8 mouse cellular contexts compared by ENCODE assay signal in genomic region chr9:37402501-37402900, GRCm38 (mm10). TPM values are rescaled to one million over a fixed set of nuclear protein-coding genes. Genes with fewer than 3 reads are reported as not detected.
A peak's percentile ranks its signal among the peaks of the same experiment; 100 is the strongest.
DNase-seq lines count a peak whose midpoint lies in the region; ATAC-seq and TF ChIP-seq lines count a peak whose summit lies in the region.

No protein-coding gene starts in this region.

- peak overlapping the region; percentile 64 for H3K9ac ChIP-seq in heart, embryonic 16.5 days (ENCODE audit: low read length)
- peak overlapping the region; percentile 64 for H3K9ac ChIP-seq in lung, embryonic 16.5 days (ENCODE audit: low read length)
- H3K9ac ChIP-seq in hindbrain, embryonic 14.5 days, result no peak overlapping the region
- H3K9ac ChIP-seq in liver, postnatal 0 days (replicated peaks), result peak overlapping the region; percentile 37
- no peak overlapping the region for H3K9ac ChIP-seq in forebrain, embryonic 13.5 days

- peak overlapping the region; percentile 45 for H3K4me3 ChIP-seq in heart, embryonic 16.5 days (ENCODE audit: low read length)
- peak overlapping the region; percentile 47 for H3K4me3 ChIP-seq in lung, embryonic 16.5 days (ENCODE audit: low read length)
- H3K4me3 ChIP-seq in hindbrain, embryonic 14.5 days (replicated peaks; ENCODE audit: low read length), result peak overlapping the region; percentile 2; the same call in 1 of the 2 replicates
- H3K4me3 ChIP-seq in liver, postnatal 0 days (ENCODE audit: low read depth, low read length), result peak overlapping the region; percentile 12; the same call in 1 of the 2 replicates
- H3K4me3 ChIP-seq in forebrain, embryonic 13.5 days, result no peak overlapping the region

- H3K27me3 ChIP-seq in heart, embryonic 16.5 days (ENCODE audit: control insufficient read depth, insufficient read depth, low read length), result no peaks in the 10 kb centered on the region; the same call in 1 of the 2 replicates
- H3K27me3 ChIP-seq in lung, embryonic 16.5 days (ENCODE audit: control insufficient read depth, insufficient read depth, low read depth, low read length), result no peaks in the 10 kb centered on the region
- no peaks in the 10 kb centered on the region for H3K27me3 ChIP-seq in hindbrain, embryonic 14.5 days (ENCODE audit: control insufficient read depth, insufficient read depth, low read length)
- 0 out of 2 replicates have a peak, but pooled peaks cover under 1% of the 10 kb centered on the region for H3K27me3 ChIP-seq in liver, postnatal 0 days (ENCODE audit: insufficient read depth, low read length)
- H3K27me3 ChIP-seq in forebrain, embryonic 13.5 days, result no peaks in the 10 kb centered on the region

- no peaks in the 10 kb centered on the region for H3K36me3 ChIP-seq in heart, embryonic 16.5 days (ENCODE audit: control insufficient read depth, insufficient read depth)
- H3K36me3 ChIP-seq in lung, embryonic 16.5 days (ENCODE audit: control insufficient read depth, insufficient read depth, low read length), result no peaks in the 10 kb centered on the region
- H3K36me3 ChIP-seq in hindbrain, embryonic 14.5 days (replicated peaks; ENCODE audit: control insufficient read depth, insufficient read depth), result no peaks in the 10 kb centered on the region
- no peaks in the 10 kb centered on the region for H3K36me3 ChIP-seq in liver, postnatal 0 days (replicated peaks; ENCODE audit: insufficient read depth, low read length)
- H3K36me3 ChIP-seq in forebrain, embryonic 13.5 days (ENCODE audit: poor library complexity, severe bottlenecking), result no peaks in the 10 kb centered on the region

- H3K4me2 ChIP-seq in heart, embryonic 16.5 days (ENCODE audit: low read depth, low read length), result peak overlapping the region; percentile 39
- H3K4me2 ChIP-seq in lung, embryonic 16.5 days (ENCODE audit: low read depth, low read length), result peak overlapping the region; percentile 45
- no peak overlapping the region; the same call in 1 of the 2 replicates for H3K4me2 ChIP-seq in hindbrain, embryonic 14.5 days (replicated peaks)
- H3K4me2 ChIP-seq in liver, postnatal 0 days (ENCODE audit: low read depth, low read length), result no peak overlapping the region
- no peak overlapping the region for H3K4me2 ChIP-seq in forebrain, embryonic 13.5 days

- H3K4me1 ChIP-seq in heart, embryonic 16.5 days (ENCODE audit: control insufficient read depth, insufficient read depth, low read length), result no peaks in the 10 kb centered on the region
- H3K4me1 ChIP-seq in lung, embryonic 16.5 days (replicated peaks; ENCODE audit: control insufficient read depth, insufficient read depth, low read length), result no peaks in the 10 kb centered on the region
- H3K4me1 ChIP-seq in hindbrain, embryonic 14.5 days (replicated peaks; ENCODE audit: control insufficient read depth, insufficient read depth, low read length), result no peaks in the 10 kb centered on the region
- no peaks in the 10 kb centered on the region for H3K4me1 ChIP-seq in liver, postnatal 0 days (ENCODE audit: insufficient read depth)
- H3K4me1 ChIP-seq in forebrain, embryonic 13.5 days, result no peaks in the 10 kb centered on the region

- TF ChIP-seq CTCF in liver, postnatal 0 days (IDR thresholded peaks at IDR 0.05; ENCODE audit: low read depth), result no peak

- TF ChIP-seq EP300 in liver, postnatal 0 days (IDR thresholded peaks at IDR 0.05; ENCODE audit: low read depth), result no peak

- H3K27ac ChIP-seq in heart, embryonic 16.5 days (ENCODE audit: low read length), result peak overlapping the region; percentile 74
- no peak overlapping the region for H3K27ac ChIP-seq in lung, embryonic 16.5 days (ENCODE audit: low read length)
- peak overlapping the region; percentile 39; the same call in 1 of the 2 replicates for H3K27ac ChIP-seq in hindbrain, embryonic 14.5 days
- peak overlapping the region; percentile 34 for H3K27ac ChIP-seq in liver, postnatal 0 days (ENCODE audit: low read depth)
- no peak overlapping the region for H3K27ac ChIP-seq in forebrain, embryonic 13.5 days

- DNase-seq in heart, adult 18-20 months, result no peak
- DNase-seq in lung, adult 18-20 months, result no peak
- DNase-seq in hindbrain, embryonic 14.5 days (ENCODE audit: low spot score), result no peak
- no peak for DNase-seq in liver, postnatal 0 days
- no peak for DNase-seq in cerebellum, adult 8-10 months

- no peaks in the 10 kb centered on the region for H3K9me3 ChIP-seq in heart, embryonic 16.5 days (replicated peaks; ENCODE audit: control insufficient read depth, low read length)
- H3K9me3 ChIP-seq in lung, embryonic 16.5 days (ENCODE audit: control insufficient read depth, low read length), result no peaks in the 10 kb centered on the region
- no peaks in the 10 kb centered on the region for H3K9me3 ChIP-seq in hindbrain, embryonic 14.5 days (ENCODE audit: control insufficient read depth, low read length)
- no peaks in the 10 kb centered on the region for H3K9me3 ChIP-seq in liver, postnatal 0 days (ENCODE audit: low read length)
- H3K9me3 ChIP-seq in forebrain, embryonic 13.5 days (replicated peaks), result no peaks in the 10 kb centered on the region

- ATAC-seq in heart, embryonic 16.5 days (replicated peaks; ENCODE audit: extremely low read depth, insufficient read depth, low FRiP score), result no peak; the same call in 1 of the 2 replicates
- ATAC-seq in lung, embryonic 16.5 days (ENCODE audit: low read depth), result no peak
- no peak for ATAC-seq in hindbrain, embryonic 14.5 days (ENCODE audit: low FRiP score)
- ATAC-seq in liver, postnatal 0 days, result no peak
- no peak for ATAC-seq in forebrain, embryonic 13.5 days

- whole genome bisulfite sequencing in heart, embryonic 16.5 days, result 84% methylated on average over 7 of the region's 7 CpGs
- 71% methylated on average over 7 of the region's 7 CpGs for WGBS in lung, embryonic 16.5 days
- WGBS in hindbrain, embryonic 14.5 days, result 91% methylated on average over 7 of the region's 7 CpGs
- 72% methylated on average over 7 of the region's 7 CpGs for WGBS in liver, postnatal 0 days (ENCODE audit: insufficient replicate concordance)
- WGBS in forebrain, embryonic 13.5 days, result 93% methylated on average over 7 of the region's 7 CpGs

RNA-seq across cellular contexts. Expression of gene Robo4, which starts 0.8 kb away (rescaled TPM):
- 9.2 and 11.2 TPM in 2 replicates for polyA plus RNA-seq in heart, embryonic 16.5 days (2015; fragmentation: Nextera tagmentation; extraction: Ambion mirVana)
- 10 to 100 TPM; 27.9 to 38.3 TPM for total RNA-seq in heart, adult 18-20 months (2021)
- polyA plus RNA-seq in lung, embryonic 16.5 days (2015; fragmentation: Nextera tagmentation; extraction: Ambion mirVana), result 24.7 and 29.8 TPM in 2 replicates
- polyA plus RNA-seq in hindbrain, embryonic 14.5 days (2014; fragmentation: Nextera tagmentation; extraction: Ambion mirVana), result 4.8 and 5.9 TPM in 2 replicates
- polyA plus RNA-seq in liver, postnatal 0 days (2015; fragmentation: Nextera tagmentation; extraction: Ambion mirVana), result 2.5 and 3.5 TPM in 2 replicates
- 3.1 and 4.2 TPM in 2 replicates for polyA plus RNA-seq in forebrain, embryonic 13.5 days (2015; fragmentation: Nextera tagmentation; extraction: Ambion mirVana)

RNA-seq across cellular contexts. Expression of gene Robo3, which starts 30.5 kb away (rescaled TPM):
- not detected in 2 replicates for polyA plus RNA-seq in heart, embryonic 16.5 days (2015; fragmentation: Nextera tagmentation; extraction: Ambion mirVana)
- total RNA-seq in heart, adult 18-20 months (2021), result not detected
- polyA plus RNA-seq in lung, embryonic 16.5 days (2015; fragmentation: Nextera tagmentation; extraction: Ambion mirVana), result 0.15 and 0.19 TPM in 2 replicates
- 13.3 and 20.5 TPM in 2 replicates for polyA plus RNA-seq in hindbrain, embryonic 14.5 days (2014; fragmentation: Nextera tagmentation; extraction: Ambion mirVana)
- 0.05 and 0.06 TPM in 2 replicates for polyA plus RNA-seq in liver, postnatal 0 days (2015; fragmentation: Nextera tagmentation; extraction: Ambion mirVana)
- polyA plus RNA-seq in forebrain, embryonic 13.5 days (2015; fragmentation: Nextera tagmentation; extraction: Ambion mirVana), result 7.1 and 9.3 TPM in 2 replicates

RNA-seq across cellular contexts. Expression of gene Hepacam, which starts 35.4 kb away (rescaled TPM):
- 0.08 and 0.10 TPM in 2 replicates for polyA plus RNA-seq in heart, embryonic 16.5 days (2015; fragmentation: Nextera tagmentation; extraction: Ambion mirVana)
- total RNA-seq in heart, adult 18-20 months (2021), result under 1 TPM in 1 of 2 experiments, not detected in 1; 0.08 TPM
- polyA plus RNA-seq in lung, embryonic 16.5 days (2015; fragmentation: Nextera tagmentation; extraction: Ambion mirVana), result 0.35 and 0.40 TPM in 2 replicates
- polyA plus RNA-seq in hindbrain, embryonic 14.5 days (2014; fragmentation: Nextera tagmentation; extraction: Ambion mirVana), result 16.8 and 18.5 TPM in 2 replicates
- not detected in 2 replicates for polyA plus RNA-seq in liver, postnatal 0 days (2015; fragmentation: Nextera tagmentation; extraction: Ambion mirVana)
- 0.44 and 0.49 TPM in 2 replicates for polyA plus RNA-seq in forebrain, embryonic 13.5 days (2015; fragmentation: Nextera tagmentation; extraction: Ambion mirVana)

RNA-seq across cellular contexts. Expression of gene Ccdc15, which starts 54.3 kb away (rescaled TPM):
- 3.8 and 4.6 TPM in 2 replicates for polyA plus RNA-seq in heart, embryonic 16.5 days (2015; fragmentation: Nextera tagmentation; extraction: Ambion mirVana)
- total RNA-seq in heart, adult 18-20 months (2021), result 1 to 10 TPM; 1.5 to 2.1 TPM
- polyA plus RNA-seq in lung, embryonic 16.5 days (2015; fragmentation: Nextera tagmentation; extraction: Ambion mirVana), result 7.6 TPM in 2 replicates
- 6.6 and 7.0 TPM in 2 replicates for polyA plus RNA-seq in hindbrain, embryonic 14.5 days (2014; fragmentation: Nextera tagmentation; extraction: Ambion mirVana)
- 2.6 and 2.7 TPM in 2 replicates for polyA plus RNA-seq in liver, postnatal 0 days (2015; fragmentation: Nextera tagmentation; extraction: Ambion mirVana)
- polyA plus RNA-seq in forebrain, embryonic 13.5 days (2015; fragmentation: Nextera tagmentation; extraction: Ambion mirVana), result 9.5 and 12.6 TPM in 2 replicates

Comparison
In these comparisons a context has a peak if more than half of its experiments do, and no peak if none do; other contexts are left out.
1. H3K27ac ChIP-seq: peak in heart, embryonic 16.5 days (single experiment), hindbrain, embryonic 14.5 days (single experiment) and liver, postnatal 0 days (single experiment); none in lung, embryonic 16.5 days (single experiment) and forebrain, embryonic 13.5 days (single experiment).
2. H3K4me2 ChIP-seq: peak in heart, embryonic 16.5 days (single experiment) and lung, embryonic 16.5 days (single experiment); none in hindbrain, embryonic 14.5 days (single experiment), liver, postnatal 0 days (single experiment) and forebrain, embryonic 13.5 days (single experiment).
3. H3K9ac ChIP-seq: peak in heart, embryonic 16.5 days (single experiment), lung, embryonic 16.5 days (single experiment) and liver, postnatal 0 days (single experiment); none in hindbrain, embryonic 14.5 days (single experiment) and forebrain, embryonic 13.5 days (single experiment).
4. RNA of gene Hepacam, which starts 35.4 kb away (polyA plus RNA-seq): 16.8 to 18.5 TPM in hindbrain, embryonic 14.5 days; 0.44 to 0.49 TPM in forebrain, embryonic 13.5 days, 0.35 to 0.40 TPM in lung, embryonic 16.5 days, 0.08 to 0.10 TPM in heart, embryonic 16.5 days and not detected in liver, postnatal 0 days; every median in the first group is over 10 times any median in the second.